Mouse (Mus musculus) testis, adult 2 months (tissue): ENCODE measurements at regions not wholly inside any gene's neighbourhood (a gene's known extent, or its start where the extent isn't known, plus 50 kb on each side); places are given as distances from the start of the nearest gene placed in this dataset.

Experiments
- H3K27ac ChIP-seq: fragments of 200-500 bp; 2 replicates; pipeline ENCODE4 v1.5.1; 2012; ENCODE audit warnings: low read depth, low read length; ENCODE audit not compliant: control insufficient read depth, insufficient read depth
- H3K27me3 ChIP-seq: fragments of 200-500 bp; 2 replicates; pipeline ENCODE4 v1.6.1; 2012; ENCODE audit warnings: mild to moderate bottlenecking, low read length, moderate library complexity; ENCODE audit not compliant: control insufficient read depth, insufficient read depth
- H3K36me3 ChIP-seq: fragments of 200-500 bp; 2 replicates; pipeline ENCODE4 v1.6.1; 2012; ENCODE audit warnings: mild to moderate bottlenecking, low read length; ENCODE audit not compliant: control insufficient read depth, insufficient read depth
- H3K4me1 ChIP-seq: fragments of 200-500 bp; 2 replicates; pipeline ENCODE4 v1.6.1; 2012; ENCODE audit warnings: low read length; ENCODE audit not compliant: control insufficient read depth, insufficient read depth
- H3K4me3 ChIP-seq: fragments of 200-500 bp; 2 replicates; pipeline ENCODE4 v1.5.1; 2012; ENCODE audit warnings: low read depth, mild to moderate bottlenecking, low read length, moderate library complexity, mixed read lengths; ENCODE audit not compliant: control insufficient read depth
- CTCF ChIP-seq: fragments of 200-500 bp; IDR thresholded peaks from 2 replicates; pipeline ENCODE4 v1.5.1; 2012; ENCODE audit warnings: low read depth, mild to moderate bottlenecking, inconsistent platforms, low read length, moderate library complexity; ENCODE audit not compliant: control insufficient read depth, insufficient read depth, insufficient replicate concordance
- POLR2A ChIP-seq: fragments of 200-500 bp; IDR thresholded peaks from 2 replicates; pipeline ENCODE4 v1.6.1; 2012; ENCODE audit warnings: low read depth, mild to moderate bottlenecking, inconsistent platforms, low read length, moderate library complexity; ENCODE audit not compliant: control insufficient read depth

DNA sequence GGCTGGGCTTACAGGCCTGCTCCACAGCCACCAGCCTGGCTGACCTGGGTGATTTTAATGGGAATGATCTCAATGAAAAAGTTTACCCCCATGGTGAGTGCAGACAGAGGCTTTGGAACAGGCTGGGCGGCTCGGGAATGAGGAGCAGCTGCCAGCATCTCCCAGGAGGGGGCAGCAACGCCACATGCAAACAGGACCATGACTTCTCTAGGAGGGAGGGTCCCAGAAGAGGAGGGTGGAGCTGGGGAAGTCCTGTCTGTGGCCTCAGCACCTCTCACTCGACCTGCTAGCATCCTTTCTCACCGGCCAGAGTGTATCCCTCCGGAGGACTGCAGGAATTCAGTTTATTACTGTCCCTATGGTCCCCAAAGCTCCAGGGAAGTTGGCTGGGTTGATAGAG is 88.2 kb downstream of the Smim20 start:
- no peaks in the 10 kb centered on the region; the same call in 1 of the 2 replicates for H3K4me1 ChIP-seq
- TF ChIP-seq POLR2A, result no peak
- peak; percentile 73; the same call in 1 of the 2 replicates for TF ChIP-seq CTCF
- no peaks in the 10 kb centered on the region for H3K36me3 ChIP-seq
- H3K27me3 ChIP-seq, result no peaks in the 10 kb centered on the region
- H3K4me3 ChIP-seq, result no peak overlapping the region
- H3K27ac ChIP-seq, result no peak overlapping the region

DNA sequence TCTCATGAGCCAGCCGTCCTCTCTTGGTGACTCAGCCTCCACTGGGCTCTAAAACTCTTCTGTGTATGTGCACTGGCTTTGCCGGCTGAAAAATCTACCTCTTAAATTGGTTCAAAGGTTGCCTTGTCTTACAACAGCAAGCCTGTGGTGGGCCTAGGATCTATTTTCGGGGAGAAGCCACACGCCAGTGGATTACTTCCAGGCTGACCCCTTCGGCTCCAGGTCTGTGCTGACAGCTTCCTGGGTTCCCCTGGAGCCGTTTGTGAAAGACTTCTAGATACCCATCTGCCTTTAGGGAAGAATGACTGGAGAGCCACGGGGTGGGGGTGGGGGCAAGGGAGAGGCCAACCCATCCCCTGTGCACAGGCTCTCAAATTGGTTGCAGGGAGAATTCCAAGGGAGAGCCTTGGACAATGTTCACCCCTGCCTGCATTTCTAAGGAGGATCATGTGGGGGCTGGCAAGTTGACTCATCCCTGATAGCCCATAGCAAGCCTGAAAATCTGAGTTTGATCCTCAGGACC is 90.3 kb downstream of the Smim20 start:
- Histone ChIP-seq H3K36me3 (no peaks in the 10 kb centered on the region), H3K4me3 (no peak overlapping the region), H3K27me3 (no peaks in the 10 kb centered on the region), H3K4me1 (no peaks in the 10 kb centered on the region; the same call in 1 of the 2 replicates), H3K27ac (no peak overlapping the region)
- no peak for TF ChIP-seq POLR2A
- TF ChIP-seq CTCF, result no peak

DNA sequence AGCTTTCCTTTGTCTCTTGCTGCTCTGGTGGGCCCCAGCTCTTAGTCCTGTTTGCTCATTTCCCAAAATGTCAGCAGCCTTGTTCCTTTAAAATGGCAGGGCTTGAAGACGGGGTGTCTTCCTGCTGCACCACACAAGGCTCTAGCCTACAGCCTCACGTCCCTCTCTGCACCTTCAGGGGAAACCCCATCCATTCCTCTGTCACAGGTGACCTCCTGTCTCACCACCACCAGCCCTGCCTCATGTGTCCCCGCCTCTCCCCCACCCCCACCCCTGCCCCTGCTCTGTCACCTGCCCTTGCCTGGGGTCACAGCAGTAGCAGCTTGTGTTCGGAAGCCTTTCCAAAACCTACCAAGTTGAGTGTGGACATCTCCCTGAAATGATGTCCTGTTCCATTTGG is 91.3 kb downstream of the Smim20 start:
- no peak overlapping the region for H3K4me3 ChIP-seq

DNA sequence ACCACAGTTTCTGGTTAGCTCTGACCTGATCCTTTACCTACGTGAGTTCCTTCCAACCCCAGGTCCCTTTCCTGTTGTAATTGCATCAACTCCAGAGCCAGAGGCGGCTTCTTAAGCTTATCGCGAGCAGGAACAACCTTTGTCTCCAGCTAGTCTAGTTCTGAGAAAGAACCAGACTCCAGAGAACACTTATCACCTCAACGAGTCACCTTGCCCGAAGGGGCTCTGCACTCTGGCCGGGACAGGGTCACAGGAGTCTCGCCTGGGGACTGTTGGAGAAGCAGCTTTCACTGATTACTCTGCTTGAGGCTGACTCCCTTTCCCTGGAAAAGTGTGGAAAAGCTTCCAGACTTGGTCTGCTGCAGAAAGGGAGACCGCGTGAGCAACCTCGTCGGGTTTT is 93.0 kb downstream of the Smim20 start:
- Histone ChIP-seq H3K36me3 (no peaks in the 10 kb centered on the region), H3K4me3 (no peak overlapping the region), H3K4me1 (no peaks in the 10 kb centered on the region), H3K27me3 (no peaks in the 10 kb centered on the region), H3K27ac (no peak overlapping the region)
- no peak for TF ChIP-seq POLR2A
- TF ChIP-seq CTCF, result no peak

More for the DNA sequence above, 91.3 kb downstream of the Smim20 start:
- TF ChIP-seq POLR2A (no peak), CTCF (no peak)
- H3K27me3 ChIP-seq, result no peaks in the 10 kb centered on the region
- H3K27ac ChIP-seq, result no peak overlapping the region
- no peaks in the 10 kb centered on the region; the same call in 1 of the 2 replicates for H3K4me1 ChIP-seq
- H3K36me3 ChIP-seq, result no peaks in the 10 kb centered on the region

DNA sequence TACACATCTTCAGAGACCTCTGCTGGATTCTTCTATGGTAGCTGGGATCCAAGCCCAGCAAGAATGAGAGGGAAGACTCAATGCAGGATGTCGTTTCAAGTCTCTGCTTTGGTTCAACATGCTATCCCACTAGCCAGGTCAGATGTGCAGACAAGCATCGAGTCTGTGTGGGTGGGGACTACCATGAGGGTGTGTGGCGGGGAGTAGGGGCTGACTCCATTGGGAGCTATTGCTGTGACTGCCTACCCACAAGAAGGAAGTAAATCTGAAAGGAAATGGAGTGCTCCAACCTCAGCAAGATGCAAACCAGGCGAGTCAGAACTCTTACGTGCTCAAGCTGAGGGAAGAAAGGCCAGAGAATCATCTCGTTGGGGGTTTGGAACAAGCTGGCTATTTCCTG is 94.4 kb downstream of the Smim20 start:
- Histone ChIP-seq H3K36me3 (no peaks in the 10 kb centered on the region), H3K27me3 (no peaks in the 10 kb centered on the region), H3K4me1 (no peaks in the 10 kb centered on the region), H3K4me3 (no peak overlapping the region), H3K27ac (no peak overlapping the region)
- TF ChIP-seq CTCF (no peak), POLR2A (no peak)

DNA sequence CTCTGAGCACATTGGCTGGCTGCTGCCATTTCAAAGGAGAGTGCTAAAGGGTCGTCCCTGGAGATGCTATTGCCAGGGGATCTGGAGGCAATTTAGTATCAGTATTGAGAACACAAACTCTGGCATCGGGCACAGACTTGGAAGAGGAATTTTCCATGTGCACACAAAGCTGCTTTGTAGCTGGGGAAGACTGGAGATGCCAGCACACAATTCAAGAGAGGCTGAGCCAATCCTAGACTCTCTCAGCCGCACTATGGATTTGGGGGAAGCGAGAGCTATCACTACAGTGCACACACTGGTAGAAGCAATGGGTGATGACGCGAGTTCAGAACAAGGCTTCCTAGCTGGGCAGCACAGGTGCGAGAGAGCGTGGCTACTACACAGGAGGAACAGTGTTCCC is 97.0 kb downstream of the Smim20 start:
- no peak overlapping the region for H3K4me3 ChIP-seq
- H3K4me1 ChIP-seq, result no peaks in the 10 kb centered on the region
- H3K27me3 ChIP-seq, result no peaks in the 10 kb centered on the region
- no peaks in the 10 kb centered on the region for H3K36me3 ChIP-seq
- H3K27ac ChIP-seq, result no peak overlapping the region
- TF ChIP-seq CTCF (no peak), POLR2A (no peak)

DNA sequence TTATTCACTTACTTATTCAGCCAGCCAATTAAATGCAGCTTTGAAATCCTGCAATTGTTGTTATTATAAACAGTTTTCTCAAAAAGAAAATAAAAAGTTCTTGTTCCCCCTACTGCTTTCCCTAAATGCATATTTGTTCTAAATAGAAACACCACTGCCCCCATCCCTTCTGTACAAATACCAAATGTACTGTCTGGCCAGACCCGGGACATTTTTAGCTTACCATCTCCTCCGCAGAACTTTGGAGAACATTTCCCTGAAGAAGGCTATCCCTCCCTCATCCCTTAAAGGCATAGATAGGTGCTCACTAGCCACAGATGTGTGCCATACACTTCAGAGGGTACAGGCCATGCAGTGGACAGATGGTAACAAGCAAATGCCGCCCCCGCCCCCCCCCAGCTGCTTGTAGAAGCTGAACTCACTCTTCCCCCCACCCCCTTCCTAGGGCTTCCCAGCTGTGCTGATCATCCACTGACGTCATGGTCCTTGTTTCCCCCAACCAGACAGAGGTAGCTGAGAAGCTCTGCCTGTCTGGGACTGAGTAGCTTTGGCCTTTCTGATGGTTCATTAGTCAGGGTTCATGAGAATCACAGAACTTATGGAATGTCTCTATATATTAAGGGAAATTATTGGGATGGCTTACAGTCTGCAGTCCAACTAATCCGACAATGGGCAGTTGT is 98.9 kb upstream of the Rbpj start:
- Histone ChIP-seq H3K27ac (no peak overlapping the region), H3K4me1 (no peaks in the 10 kb centered on the region), H3K4me3 (no peak overlapping the region), H3K36me3 (no peaks in the 10 kb centered on the region), H3K27me3 (no peaks in the 10 kb centered on the region)
- TF ChIP-seq CTCF (no peak), POLR2A (no peak)
